Mouse (Mus musculus) heart, postnatal 0 days (tissue): ENCODE results near the gene Neto2. TPM values are rescaled to one million over a fixed set of nuclear protein-coding genes. Genes with fewer than 3 reads are reported as not detected.

Source experiments
- ATAC-seq: fragments of 200-750 bp; cut with Nextera tagmentation; 2 replicates; pipeline ENCODE4 v1.8.0; 2017; ENCODE audit warnings: low read depth, moderate number of reproducible peaks, moderate library complexity; ENCODE audit not compliant: insufficient read depth
- DNase-seq: peaks from one replicate; pipeline ENCODE4 v3.0.0-alpha.2; 2016; ENCODE audit warnings: low spot score
- H3K27ac ChIP-seq: fragments of 300-500 bp; sonication (generic); 2 replicates; pipeline ENCODE4 v1.5.1; 2014; ENCODE audit warnings: low read depth, mild to moderate bottlenecking
- H3K27me3 ChIP-seq: fragments of 300-500 bp; sonication (generic); 2 replicates; pipeline ENCODE4 v1.6.1; 2014; ENCODE audit warnings: low read length, mixed read lengths; ENCODE audit not compliant: control insufficient read depth, insufficient read depth
- H3K36me3 ChIP-seq: fragments of 300-500 bp; sonication (generic); replicated peaks from 2 replicates; pipeline ENCODE4 v1.6.1; 2014; ENCODE audit warnings: low read length, mixed read lengths; ENCODE audit not compliant: control insufficient read depth, insufficient read depth
- H3K4me1 ChIP-seq: fragments of 300-500 bp; sonication (generic); 2 replicates; pipeline ENCODE4 v1.6.1; 2014; ENCODE audit warnings: antibody characterized with exemption; ENCODE audit not compliant: control insufficient read depth, insufficient read depth
- H3K4me2 ChIP-seq: fragments of 300-500 bp; sonication (generic); 2 replicates; pipeline ENCODE4 v1.6.1; 2014; ENCODE audit warnings: low read depth, mild to moderate bottlenecking, low read length, moderate library complexity
- H3K4me3 ChIP-seq: fragments of 300-500 bp; sonication (generic); 2 replicates; pipeline ENCODE4 v1.5.1; 2014; ENCODE audit warnings: low read depth, low read length
- H3K9ac ChIP-seq: fragments of 300-500 bp; sonication (generic); replicated peaks from 2 replicates; pipeline ENCODE4 v1.6.1; 2014; ENCODE audit warnings: low read depth, low read length, mixed read lengths
- H3K9me3 ChIP-seq: fragments of 300-500 bp; sonication (generic); replicated peaks from 2 replicates; pipeline ENCODE4 v1.6.1; 2016; ENCODE audit warnings: low read length; ENCODE audit not compliant: control insufficient read depth
- CTCF ChIP-seq: IDR thresholded peaks from 2 replicates; pipeline ENCODE4 v1.5.1; 2016; ENCODE audit warnings: antibody characterized with exemption, control low read depth, low read depth
- EP300 ChIP-seq: IDR thresholded peaks from 2 replicates; pipeline ENCODE4 v1.6.1; 2016; ENCODE audit warnings: antibody characterized with exemption, low read depth
- WGBS: fragments of 180-500 bp; shearing (Covaris S2); extraction: QIAGEN DNeasy Blood & Tissue Kit; methylation state at CpG from one replicate; pipeline ENCODE4 v1.1.7; 2014; 5-methylcytosine and 5-hydroxymethylcytosine counted together
- microRNA-seq: library from miRNA; unstranded; fragments of <30 nt; microRNA quantifications from one replicate; pipeline ENCODE4, GENCODE M21; 2016
- polyA plus RNA-seq: library from polyadenylated mRNA; unstranded; fragments of >200 nt; fragmentation: Nextera tagmentation; extraction: Ambion mirVana; gene quantifications from 2 replicates; pipeline ENCODE4 v1.2.1, GENCODE M21; 2015
- total RNA-seq: library from RNA; depleted of rRNA; stranded (reverse); fragments of >200 nt; gene quantifications from 2 replicates; pipeline ENCODE4 v1.2.3, GENCODE M21; 2014; ENCODE audit warnings: low replicate concordance; rRNA removed

The Neto2 gene
- total and polyA plus RNA-seq, 2 experiments from 2014 or later = 1.4 to 4.4 TPM

DNA sequence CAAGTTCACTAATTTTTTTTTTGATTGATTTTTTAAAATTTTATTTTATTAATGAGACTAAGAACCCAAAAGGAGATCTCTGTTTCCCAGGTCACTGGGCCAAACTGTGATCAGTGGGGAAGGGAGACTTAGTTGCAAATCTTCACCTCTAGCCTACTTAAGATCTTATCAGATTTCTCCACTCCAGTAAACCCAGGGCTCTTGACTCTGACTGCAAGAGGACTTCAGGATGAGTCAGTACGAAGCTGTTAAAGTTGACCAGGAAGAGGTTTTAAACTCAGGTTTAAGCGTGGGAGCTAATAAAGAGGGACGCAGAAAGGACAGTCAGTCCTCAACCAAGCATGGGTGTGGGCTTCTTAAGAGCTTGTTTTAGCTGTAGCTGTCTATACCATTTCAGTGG, 107.4 kb downstream of the Neto2 start:
- Histone ChIP-seq H3K9ac (no peak overlapping the region), H3K4me1 (peaks cover 8% of the 10 kb centered on the region; the same call in 1 of the 2 replicates), H3K27me3 (no peaks in the 10 kb centered on the region), H3K4me3 (no peak overlapping the region), H3K9me3 (no peaks in the 10 kb centered on the region), H3K4me2 (no peak overlapping the region), H3K27ac (no peak overlapping the region), H3K36me3 (no peaks in the 10 kb centered on the region)
- WGBS = 65% methylated on average over 3 of the region's 3 CpGs
- no peak for TF ChIP-seq CTCF
- no peak for TF ChIP-seq EP300
- no peak for DNase-seq
- ATAC-seq = no peak

DNA sequence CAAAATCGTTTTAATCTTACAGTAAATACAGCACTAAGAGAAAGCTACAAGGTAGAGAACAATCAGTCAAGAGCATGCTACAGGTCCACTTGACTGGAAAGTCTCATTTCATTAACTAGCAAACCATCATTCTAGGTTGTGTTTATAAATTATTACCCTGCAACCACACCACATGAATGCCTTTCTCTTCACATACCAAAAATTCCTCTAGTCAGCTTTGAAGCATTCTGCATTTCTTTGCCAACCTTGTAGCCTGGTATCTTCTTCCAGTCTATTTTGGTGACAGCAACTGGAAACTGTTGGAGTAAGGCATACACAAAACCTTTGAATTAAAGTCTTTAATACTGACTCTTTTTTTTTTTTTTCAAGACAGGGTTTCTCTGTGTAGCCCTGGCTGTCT, 109.2 kb downstream of the Neto2 start:
- Histone ChIP-seq H3K27me3 (no peaks in the 10 kb centered on the region), H3K4me1 (peaks cover 13% of the 10 kb centered on the region; the same call in 1 of the 2 replicates), H3K4me2 (no peak overlapping the region), H3K9ac (no peak overlapping the region), H3K4me3 (no peak overlapping the region), H3K9me3 (no peaks in the 10 kb centered on the region), H3K36me3 (no peaks in the 10 kb centered on the region), H3K27ac (peak overlapping the region; percentile 41)
- 60% methylated on average over 1 of the region's 1 CpGs for WGBS
- peak; percentile 55 for ATAC-seq
- peak; percentile 55 for DNase-seq
- TF ChIP-seq EP300 (peak; percentile 54; the same call in 1 of the 2 replicates), CTCF (no peak)

DNA sequence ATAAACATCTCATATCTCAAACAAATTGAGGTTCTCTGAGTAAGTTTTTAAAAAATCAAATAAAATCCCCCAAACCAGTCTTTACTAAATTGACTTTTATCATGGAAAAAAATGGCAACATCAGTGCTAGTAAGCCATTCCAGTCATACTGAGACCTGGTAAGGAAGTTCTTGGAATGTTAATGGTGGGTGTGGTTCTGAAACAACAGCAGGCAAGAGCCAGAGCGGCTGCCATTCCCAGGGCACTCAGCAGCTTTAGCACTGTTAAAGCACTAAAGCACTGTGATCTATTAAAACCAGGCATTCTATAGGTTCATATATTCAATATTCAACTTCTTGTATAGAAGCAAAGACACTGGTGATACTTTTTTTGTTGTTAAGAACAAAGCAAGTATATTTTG, 110.5 kb downstream of the Neto2 start:
- H3K36me3 ChIP-seq = no peaks in the 10 kb centered on the region
- no peak overlapping the region for H3K27ac ChIP-seq
- no peaks in the 10 kb centered on the region for H3K9me3 ChIP-seq
- 76% methylated on average over 1 of the region's 1 CpGs for WGBS
- TF ChIP-seq EP300 (no peak), CTCF (no peak)
- no peak overlapping the region for H3K4me3 ChIP-seq
- H3K27me3 ChIP-seq = no peaks in the 10 kb centered on the region
- H3K4me1 ChIP-seq = 0 out of 2 replicates have a peak, but pooled peaks cover 9% of the 10 kb centered on the region
- H3K4me2 ChIP-seq = no peak overlapping the region
- no peak overlapping the region for H3K9ac ChIP-seq
- ATAC-seq = no peak
- no peak for DNase-seq

DNA sequence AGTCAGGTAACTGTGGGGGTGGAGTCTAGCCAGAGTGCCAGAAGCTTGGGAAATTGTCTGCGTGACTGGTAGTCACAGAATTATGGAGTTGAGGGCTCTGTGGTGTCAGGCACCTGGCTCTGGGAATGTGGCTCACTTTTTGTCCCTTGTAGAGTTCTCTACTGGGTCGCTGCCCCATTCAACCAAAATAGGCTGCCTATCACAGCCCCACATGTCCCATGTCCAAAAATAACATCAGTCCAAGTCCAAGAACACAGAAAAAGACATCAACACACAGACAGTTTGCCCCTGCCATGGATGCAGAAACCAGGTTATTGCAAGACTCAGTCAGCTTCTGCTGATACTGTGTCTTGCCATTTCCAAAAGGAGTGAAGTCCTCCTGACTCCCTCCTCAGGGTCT, 112.1 kb downstream of the Neto2 start:
- Histone ChIP-seq H3K27ac (peak overlapping the region; percentile 93), H3K27me3 (no peaks in the 10 kb centered on the region), H3K9ac (0 out of 2 replicates have a peak overlapping the region, but pooled peaks have one; percentile 21), H3K36me3 (no peaks in the 10 kb centered on the region), H3K4me1 (0 out of 2 replicates have a peak, but pooled peaks cover 8% of the 10 kb centered on the region), H3K4me2 (peak overlapping the region; percentile 46), H3K9me3 (no peaks in the 10 kb centered on the region), H3K4me3 (no peak overlapping the region)
- ATAC-seq = peak; percentile 76
- peak; percentile 36 for DNase-seq
- TF ChIP-seq EP300 (no peak), CTCF (no peak)
- 36% methylated on average over 2 of the region's 2 CpGs for WGBS

Small RNAs within 50 kb of the gene (microRNA-seq; reads per million reads assigned to microRNA genes)
- not detected for gene Mir8109

Other genes starting within 250 kb of the Neto2 start
- gene Gpt2, start 208.3 kb downstream of the Neto2 start, total RNA-seq = 16.3 and 25.1 TPM in 2 replicates
- 5.9 and 6.7 TPM in 2 replicates for gene Gpt2, start 208.3 kb downstream of the Neto2 start, polyA plus RNA-seq
- gene Dnaja2, start 145.6 kb downstream of the Neto2 start, total RNA-seq = 72.3 and 104 TPM in 2 replicates
- gene Dnaja2, start 145.6 kb downstream of the Neto2 start, polyA plus RNA-seq = 150 and 161 TPM in 2 replicates
- 53.8 and 63.5 TPM in 2 replicates for gene Itfg1, start 140.0 kb upstream of the Neto2 start, total RNA-seq
- gene Itfg1, start 140.0 kb upstream of the Neto2 start, polyA plus RNA-seq = 60.1 and 61.0 TPM in 2 replicates
- 44.7 and 69.5 TPM in 2 replicates for gene Phkb, start 140.0 kb upstream of the Neto2 start, total RNA-seq
- 42.1 and 43.7 TPM in 2 replicates for gene Phkb, start 140.0 kb upstream of the Neto2 start, polyA plus RNA-seq